Mouse (Mus musculus) CH12.LX (cell line): ENCODE results near the gene AI837181.

Experiments
- BHLHE40 ChIP-seq: IDR thresholded peaks from 2 replicates; pipeline ENCODE4 v1.6.1; 2011; ENCODE audit warnings: mild to moderate bottlenecking, low read depth, low read length, improper control_type of control experiment
- CTCF ChIP-seq, 2 experiments: IDR thresholded peaks in 1 of 2; conservative IDR thresholded peaks in 1 of 2; 2 replicates each; pipeline ENCODE4 v1.5.1; 2011 to 2012; ENCODE audit warnings: low read depth in 2 of 2, low read length in 2 of 2, improper control_type of control experiment in 1 of 2, inconsistent platforms in 1 of 2, mild to moderate bottlenecking in 1 of 2, moderate library complexity in 1 of 2
- KAT2A ChIP-seq: IDR thresholded peaks from 2 replicates; pipeline ENCODE4 v1.6.1; 2012; ENCODE audit warnings: low read length, improper control_type of control experiment, inconsistent platforms; ENCODE audit not compliant: insufficient replicate concordance
- MAX ChIP-seq: IDR thresholded peaks from 2 replicates; pipeline ENCODE4 v1.6.1; 2011; ENCODE audit warnings: low read length, improper control_type of control experiment
- TBP ChIP-seq: conservative IDR thresholded peaks from 2 replicates; pipeline ENCODE4 v1.6.1; 2011; ENCODE audit warnings: low read depth, low read length, improper control_type of control experiment

- TF ChIP-seq CTCF (conservative IDR thresholded peaks at IDR 0.05 in 1 of 2, IDR thresholded peaks at IDR 0.05 in 1 of 2; ENCODE audit: low read depth in 2 of 2, low read length in 2 of 2) (no peak), BHLHE40 (no peak), TBP (no peak), KAT2A (no peak), MAX (no peak)
These were observed 5.3 kb upstream of the AI837181 start for GRCm38 (mm10) chr19:5419630-5420029.
